Mouse (Mus musculus): ENCODE data around the gene Ccdc92b. TPM values are rescaled to one million over a fixed set of nuclear protein-coding genes. Genes with fewer than 3 reads are reported as not detected.

Ccdc92b gene
- polyA plus RNA-seq, 1 experiment from 2014 or later: 0.10 TPM

- DNase-seq (ENCODE audit: low spot score): no peak
These were observed 8.0 kb upstream of the Ccdc92b start for GRCm38 (mm10) chr11:74611437-74611836.

- no peak for DNase-seq (ENCODE audit: low spot score)
These were observed 6.0 kb upstream of the Ccdc92b start for GRCm38 (mm10) chr11:74613428-74613827.

- no peak for DNase-seq (ENCODE audit: low spot score)
These were observed 3.8 kb upstream of the Ccdc92b start for GRCm38 (mm10) chr11:74615571-74615970.

- DNase-seq (ENCODE audit: low spot score): no peak
These were observed 523 bp downstream of the Ccdc92b start for GRCm38 (mm10) chr11:74619956-74620300.

- no peak for DNase-seq (ENCODE audit: low spot score)
These were observed 2.7 kb downstream of the Ccdc92b start for GRCm38 (mm10) chr11:74621974-74622669.

- no peak for DNase-seq (ENCODE audit: low spot score)
These were observed 4.3 kb downstream of the Ccdc92b start for GRCm38 (mm10) chr11:74623693-74624092.

- no peak for DNase-seq (ENCODE audit: low spot score)
These were observed 5.9 kb downstream of the Ccdc92b start for GRCm38 (mm10) chr11:74625333-74625732.

GRCm38 (mm10) chr11:74627481-74627880 lies 8.1 kb downstream of the Ccdc92b start:
- no peak for DNase-seq (ENCODE audit: low spot score)

- DNase-seq (ENCODE audit: low spot score): no peak
These were observed 12.7 kb downstream of the Ccdc92b start for GRCm38 (mm10) chr11:74631880-74632789.

GRCm38 (mm10) chr11:74634490-74635275 lies 15.3 kb downstream of the Ccdc92b start:
- peak; percentile 68 for DNase-seq (ENCODE audit: low spot score)

- no peak for DNase-seq (ENCODE audit: low spot score)
These were observed 18.1 kb downstream of the Ccdc92b start for GRCm38 (mm10) chr11:74637486-74637885.

GRCm38 (mm10) chr11:74637971-74638790 lies 18.8 kb downstream of the Ccdc92b start:
- peak; percentile 74 for DNase-seq (ENCODE audit: low spot score)

GRCm38 (mm10) chr11:74638791-74639411 lies 19.5 kb downstream of the Ccdc92b start:
- no peak for DNase-seq (ENCODE audit: low spot score)

GRCm38 (mm10) chr11:74639628-74640027 lies 20.2 kb downstream of the Ccdc92b start:
- DNase-seq (ENCODE audit: low spot score): no peak

- DNase-seq (ENCODE audit: low spot score): no peak
These were observed 28.6 kb downstream of the Ccdc92b start for GRCm38 (mm10) chr11:74647966-74648365.

- DNase-seq (ENCODE audit: low spot score): no peak
These were observed 29.3 kb downstream of the Ccdc92b start for GRCm38 (mm10) chr11:74648676-74649075.

- DNase-seq (ENCODE audit: low spot score): peak; percentile 96
These were observed 29.8 kb downstream of the Ccdc92b start, which contains the start of gene Cluh for GRCm38 (mm10) chr11:74649095-74649646. TSS of gene Cluh (plus strand) at chr11:74649495.

GRCm38 (mm10) chr11:74649647-74650551 lies 30.5 kb downstream of the Ccdc92b start:
- peak; percentile 24 for DNase-seq (ENCODE audit: low spot score)

GRCm38 (mm10) chr11:74650576-74651100 lies 31.2 kb downstream of the Ccdc92b start:
- no peak for DNase-seq (ENCODE audit: low spot score)
